Mouse (Mus musculus): Measurements from ENCODE around the gene Bglap.
A peak's percentile ranks its signal among the peaks of the same experiment; 100 is the strongest.

Gene Bglap

GRCm38 (mm10) chr3:88339006-88339405 lies 45.3 kb downstream of the Bglap start:
- DNase-seq (ENCODE audit: low spot score) = no peak

- no peak for DNase-seq (ENCODE audit: low spot score)
Observed at GRCm38 (mm10) chr3:88338316-88338715, 45.9 kb downstream of the Bglap start.

- DNase-seq (ENCODE audit: low spot score) = no peak
Observed at GRCm38 (mm10) chr3:88337367-88338020, 46.8 kb downstream of the Bglap start.

GRCm38 (mm10) chr3:88336058-88337013 lies 47.9 kb downstream of the Bglap start, which contains the start of the genes Tmem79 and Smg5:
Gene Tmem79, minus strand, starts transcription at chr3:88336148.
Gene Smg5, plus strand, starts transcription at chr3:88336260.
- DNase-seq (ENCODE audit: low spot score) = peak; percentile 96

- DNase-seq (ENCODE audit: low spot score) = no peak
Observed at GRCm38 (mm10) chr3:88335436-88336053, 48.7 kb downstream of the Bglap start.

- DNase-seq (ENCODE audit: low spot score) = no peak
Observed at GRCm38 (mm10) chr3:88334902-88335435, 49.3 kb downstream of the Bglap start.

- no peak for DNase-seq (ENCODE audit: low spot score)
Observed at GRCm38 (mm10) chr3:88334029-88334658, 50.1 kb downstream of the Bglap start.
